Mouse (Mus musculus) hindbrain, postnatal 0 days (tissue): ENCODE measurements at regions not wholly inside any gene's neighbourhood (a gene's known extent, or its start where the extent isn't known, plus 50 kb on each side); places are given as distances from the start of the nearest gene placed in this dataset.

Experiments
- ATAC-seq: fragments of 200-750 bp; cut with Nextera tagmentation; 2 replicates; pipeline ENCODE4 v1.8.0; 2017; ENCODE audit warnings: mild to moderate bottlenecking, moderate TSS enrichment, moderate library complexity
- DNase-seq: peaks from one replicate; pipeline ENCODE4 v3.0.0-alpha.2; 2015; ENCODE audit warnings: low spot score
- H3K27ac ChIP-seq: fragments of 300-500 bp; sonication (generic); 2 replicates; pipeline ENCODE4 v1.5.1; 2014; ENCODE audit warnings: mild to moderate bottlenecking
- H3K27me3 ChIP-seq: fragments of 300-500 bp; sonication (generic); 2 replicates; pipeline ENCODE4 v1.6.1; 2014; ENCODE audit warnings: low read length, mixed read lengths; ENCODE audit not compliant: insufficient read depth
- H3K36me3 ChIP-seq: fragments of 300-500 bp; sonication (generic); 2 replicates; pipeline ENCODE4 v1.6.1; 2014; ENCODE audit warnings: low read length, mixed read lengths; ENCODE audit not compliant: insufficient read depth
- H3K4me1 ChIP-seq: fragments of 300-500 bp; sonication (generic); 2 replicates; pipeline ENCODE4 v1.6.1; 2014; ENCODE audit warnings: antibody characterized with exemption, low read length, mixed read lengths; ENCODE audit not compliant: insufficient read depth
- H3K4me2 ChIP-seq: fragments of 300-500 bp; sonication (generic); 2 replicates; pipeline ENCODE4 v1.6.1; 2014; ENCODE audit warnings: low read depth, mild to moderate bottlenecking, low read length, moderate library complexity, mixed read lengths
- H3K4me3 ChIP-seq: fragments of 300-500 bp; sonication (generic); 2 replicates; pipeline ENCODE4 v1.5.1; 2014; ENCODE audit warnings: low read length
- H3K9ac ChIP-seq: fragments of 300-500 bp; sonication (generic); replicated peaks from 2 replicates; pipeline ENCODE4 v1.6.1; 2014; ENCODE audit warnings: mild to moderate bottlenecking, low read length, moderate library complexity, mixed read lengths
- H3K9me3 ChIP-seq: fragments of 300-500 bp; sonication (generic); 2 replicates; pipeline ENCODE4 v1.6.1; 2016; ENCODE audit warnings: low read length, mixed read lengths
- CTCF ChIP-seq: IDR thresholded peaks from 2 replicates; pipeline ENCODE4 v1.5.1; 2016; ENCODE audit warnings: antibody characterized with exemption, control low read depth, low read depth
- WGBS: fragments of 180-500 bp; shearing (Covaris S2); extraction: QIAGEN DNeasy Blood & Tissue Kit; methylation state at CpG from one replicate; pipeline ENCODE4 v1.1.7; 2014; 5-methylcytosine and 5-hydroxymethylcytosine counted together

GRCm38 (mm10) chr16:18704126-18704525, 72.5 kb upstream of the Cldn5 start:
- no peak overlapping the region for H3K4me2 ChIP-seq
- no peak overlapping the region for H3K9ac ChIP-seq
- ATAC-seq (no peak), DNase-seq (no peak)
- TF ChIP-seq CTCF, result no peak
- no peaks in the 10 kb centered on the region for H3K36me3 ChIP-seq
- no peak overlapping the region for H3K4me3 ChIP-seq
- WGBS, result 65% methylated on average over 9 of the region's 9 CpGs
- H3K4me1 ChIP-seq, result no peaks in the 10 kb centered on the region
- peak overlapping the region; percentile 7; the same call in 1 of the 2 replicates for H3K27ac ChIP-seq
- no peaks in the 10 kb centered on the region for H3K27me3 ChIP-seq
- no peaks in the 10 kb centered on the region for H3K9me3 ChIP-seq

DNA sequence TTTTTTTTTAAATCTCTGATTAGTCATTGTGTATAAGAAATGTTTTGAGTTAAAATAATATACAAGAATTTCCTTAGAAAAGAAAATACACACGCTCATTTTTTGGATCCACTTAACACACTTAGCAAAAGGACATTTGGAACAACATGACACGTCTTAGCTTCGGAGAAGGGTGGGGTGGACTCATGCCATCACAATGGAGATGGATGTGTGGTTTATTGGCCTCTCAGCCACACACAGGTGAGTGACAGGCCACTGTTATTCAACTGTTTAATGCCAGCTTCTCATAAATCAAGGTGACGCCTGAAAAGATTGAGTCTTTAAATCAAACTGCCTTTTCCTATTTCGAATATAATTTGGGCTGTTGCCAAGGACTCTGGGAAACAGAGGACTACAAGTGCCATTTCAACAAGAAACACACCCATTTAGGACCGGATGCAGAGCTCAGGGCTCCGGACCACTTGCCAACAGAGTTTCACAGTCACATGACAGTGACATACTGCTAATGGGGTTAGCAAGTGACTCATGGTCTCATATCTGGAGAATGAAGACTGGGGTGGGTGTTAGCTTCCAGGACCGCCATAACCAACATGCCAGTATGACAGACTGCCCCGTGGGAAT, 71.5 kb upstream of the Cldn5 start:
- Histone ChIP-seq H3K27ac (no peak overlapping the region), H3K4me3 (no peak overlapping the region), H3K9ac (no peak overlapping the region), H3K4me1 (no peaks in the 10 kb centered on the region), H3K9me3 (no peaks in the 10 kb centered on the region), H3K36me3 (no peaks in the 10 kb centered on the region), H3K4me2 (no peak overlapping the region), H3K27me3 (no peaks in the 10 kb centered on the region)
- DNase-seq (peak; percentile 7), ATAC-seq (0 out of 2 replicates have a peak, but pooled peaks have one; percentile 32)
- no peak for TF ChIP-seq CTCF
- 59% methylated on average over 9 of the region's 9 CpGs for WGBS

DNA sequence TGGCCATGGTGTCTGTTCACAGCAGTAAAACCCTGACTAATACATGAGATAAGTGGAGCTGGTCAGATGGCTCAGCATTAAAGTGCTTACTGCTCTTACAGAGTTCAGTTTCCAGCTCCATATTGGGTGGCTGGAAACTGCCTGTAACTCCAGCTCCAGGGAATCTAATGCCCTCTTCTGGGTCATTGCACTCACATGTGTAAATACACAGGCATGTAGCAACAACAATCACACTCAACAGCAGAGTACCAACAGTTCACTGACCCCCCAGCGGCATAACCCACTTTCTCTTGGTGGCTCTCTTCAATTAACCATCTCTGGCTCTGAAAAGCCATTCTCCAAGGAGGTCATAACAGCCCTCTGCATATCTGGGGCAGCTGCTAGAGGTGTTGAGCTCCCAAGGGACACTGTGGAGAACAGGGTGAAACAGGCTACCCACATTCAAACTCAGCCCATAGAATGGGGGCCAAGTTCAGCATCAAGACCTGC, 65.0 kb upstream of the Cldn5 start:
- no peak overlapping the region for H3K27ac ChIP-seq
- DNase-seq, result no peak
- no peak for ATAC-seq
- no peak overlapping the region for H3K9ac ChIP-seq
- TF ChIP-seq CTCF, result no peak
- no peaks in the 10 kb centered on the region for H3K36me3 ChIP-seq
- no peaks in the 10 kb centered on the region for H3K4me1 ChIP-seq
- H3K4me3 ChIP-seq, result no peak overlapping the region
- no peaks in the 10 kb centered on the region for H3K9me3 ChIP-seq
- 67% methylated on average over 1 of the region's 1 CpGs for WGBS
- H3K4me2 ChIP-seq, result no peak overlapping the region
- no peaks in the 10 kb centered on the region for H3K27me3 ChIP-seq

DNA sequence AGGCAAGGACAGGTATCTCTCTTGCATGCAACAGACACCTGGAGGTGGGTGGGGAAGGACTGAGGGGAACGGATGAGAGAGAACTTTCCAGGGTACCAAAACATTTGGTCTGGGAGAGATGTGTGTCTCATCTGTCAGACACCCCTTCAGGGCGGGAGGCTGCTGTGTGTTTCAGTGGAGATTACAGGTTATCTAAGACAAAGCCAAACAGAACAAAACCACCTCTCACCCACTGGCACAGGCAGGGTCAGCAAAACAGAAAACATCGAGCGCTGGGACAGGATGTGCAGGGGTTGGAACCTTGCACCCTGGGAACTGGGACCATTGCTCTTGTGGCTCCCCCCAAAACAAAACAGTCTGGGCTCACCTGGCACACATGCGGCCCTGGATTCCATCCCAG, 63.6 kb upstream of the Cldn5 start:
- DNase-seq (no peak), ATAC-seq (no peak)
- Histone ChIP-seq H3K4me3 (no peak overlapping the region), H3K4me2 (no peak overlapping the region), H3K9me3 (no peaks in the 10 kb centered on the region), H3K36me3 (no peaks in the 10 kb centered on the region), H3K27me3 (no peaks in the 10 kb centered on the region), H3K27ac (no peak overlapping the region), H3K9ac (no peak overlapping the region), H3K4me1 (no peaks in the 10 kb centered on the region)
- no peak for TF ChIP-seq CTCF
- 75% methylated on average over 5 of the region's 5 CpGs for WGBS

- Histone ChIP-seq H3K36me3 (no peaks in the 10 kb centered on the region), H3K4me1 (no peaks in the 10 kb centered on the region), H3K9ac (no peak overlapping the region), H3K4me2 (no peak overlapping the region), H3K27ac (no peak overlapping the region), H3K9me3 (no peaks in the 10 kb centered on the region), H3K4me3 (no peak overlapping the region), H3K27me3 (no peaks in the 10 kb centered on the region)
- no peak for DNase-seq
- WGBS, result 78% methylated on average over 3 of the region's 3 CpGs
- no peak for ATAC-seq
- TF ChIP-seq CTCF, result no peak
These were observed 61.3 kb upstream of the Cldn5 start for GRCm38 (mm10) chr16:18715381-18715780.

GRCm38 (mm10) chr16:18718040-18718439, 58.6 kb upstream of the Cldn5 start:
- no peak overlapping the region for H3K4me3 ChIP-seq
- H3K4me2 ChIP-seq, result no peak overlapping the region
- no peak overlapping the region for H3K27ac ChIP-seq
- 60% methylated on average over 2 of the region's 2 CpGs for WGBS
- no peak for TF ChIP-seq CTCF
- no peaks in the 10 kb centered on the region for H3K27me3 ChIP-seq
- ATAC-seq (no peak), DNase-seq (no peak)
- H3K36me3 ChIP-seq, result no peaks in the 10 kb centered on the region
- H3K9me3 ChIP-seq, result no peaks in the 10 kb centered on the region
- H3K4me1 ChIP-seq, result no peaks in the 10 kb centered on the region
- no peak overlapping the region for H3K9ac ChIP-seq

DNA sequence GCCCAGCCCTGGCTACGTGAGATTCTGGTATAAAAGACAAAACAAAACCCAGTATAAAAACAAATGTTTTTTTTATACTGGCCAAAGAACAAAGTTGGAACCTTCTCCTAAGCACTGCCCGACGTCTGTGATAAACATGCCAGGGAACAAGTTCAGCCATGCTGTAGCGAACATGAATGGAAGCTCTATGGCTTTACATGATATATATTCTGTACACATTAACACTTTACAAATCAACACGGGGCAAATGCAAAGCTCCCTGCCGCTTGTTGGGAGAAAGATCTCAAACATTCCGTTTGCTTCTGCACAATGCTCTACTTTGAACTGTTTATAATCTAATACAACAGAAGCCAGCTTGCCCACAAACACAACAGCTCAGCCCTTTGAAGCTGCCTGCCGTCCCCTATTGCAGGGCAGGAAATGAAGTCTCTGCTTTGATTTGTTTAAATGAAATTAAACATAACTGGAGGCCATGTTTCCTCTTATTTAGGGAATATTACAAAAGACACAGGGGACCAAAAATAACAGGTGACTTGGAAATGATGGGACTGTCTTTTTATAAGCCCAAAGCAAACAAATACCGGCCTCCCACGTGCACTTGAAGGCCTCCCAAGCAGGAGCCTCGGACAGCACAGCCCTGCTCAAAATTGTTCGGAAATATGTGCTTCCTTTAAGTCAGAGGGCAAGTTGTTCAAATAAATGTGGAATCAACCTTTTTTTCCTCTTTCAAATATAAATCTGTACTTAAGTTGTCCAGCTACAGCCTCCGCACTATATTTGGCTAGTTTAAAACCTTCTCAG, 56.0 kb upstream of the Cldn5 start:
- ATAC-seq (no peak), DNase-seq (no peak)
- Histone ChIP-seq H3K4me2 (no peak overlapping the region), H3K4me1 (no peaks in the 10 kb centered on the region), H3K27me3 (no peaks in the 10 kb centered on the region), H3K4me3 (no peak overlapping the region), H3K27ac (peak overlapping the region; percentile 20; the same call in 1 of the 2 replicates), H3K36me3 (no peaks in the 10 kb centered on the region), H3K9ac (no peak overlapping the region), H3K9me3 (no peaks in the 10 kb centered on the region)
- 61% methylated on average over 13 of the region's 13 CpGs for WGBS
- TF ChIP-seq CTCF, result no peak
